Comparison of ENCODE assay signal across 8 mouse cellular contexts in the genomic region with DNA sequence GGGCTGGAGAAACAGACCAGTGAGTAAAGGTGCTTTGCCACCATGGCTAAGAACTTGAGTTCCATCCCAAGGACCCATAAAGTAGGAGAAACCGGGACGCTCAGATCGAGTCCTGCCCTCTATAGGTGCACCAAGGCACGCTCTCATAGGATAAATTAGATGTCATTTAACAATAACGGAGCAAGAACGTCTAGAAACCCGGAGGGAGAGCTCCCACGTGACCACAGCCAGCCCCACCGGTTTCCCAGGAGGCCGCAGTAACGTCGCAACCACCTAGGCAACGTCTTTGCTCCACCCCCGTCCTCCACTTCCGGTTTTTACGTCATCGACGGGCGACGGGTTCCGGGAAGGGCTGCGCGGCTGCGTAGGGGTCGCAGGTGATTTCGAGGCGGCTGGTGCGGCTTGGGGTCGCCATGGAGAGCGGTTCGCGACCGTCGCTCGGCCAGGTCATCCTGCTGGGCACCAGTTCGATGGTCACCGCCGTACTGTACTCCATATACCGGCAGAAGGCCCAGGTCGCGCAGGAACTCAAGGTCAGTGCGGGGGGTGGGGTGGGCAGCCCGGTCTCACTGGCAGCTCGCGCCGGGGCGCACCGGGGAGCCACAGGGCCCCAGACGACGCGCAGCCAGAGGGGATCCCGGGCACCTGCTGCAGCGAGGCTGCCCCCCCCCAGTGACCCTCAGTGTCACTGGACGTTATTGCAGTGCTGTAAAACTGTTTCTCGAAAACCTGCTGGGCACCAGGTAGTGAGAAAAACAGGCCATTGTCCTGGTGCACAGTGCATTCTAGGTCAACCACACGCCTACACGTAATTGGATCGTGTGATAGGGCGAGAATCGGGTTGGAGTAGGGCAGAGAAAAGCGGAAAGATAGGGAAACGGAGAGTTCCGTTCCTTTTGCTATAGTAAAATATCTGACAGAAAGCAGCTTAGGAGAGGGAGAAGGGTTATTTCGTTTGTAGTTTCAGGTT. TPM values are rescaled to one million over a fixed set of nuclear protein-coding genes. Genes with fewer than 3 reads are reported as not detected.
DNase-seq lines count a peak whose midpoint lies in the region; ATAC-seq and TF ChIP-seq lines count a peak whose summit lies in the region.

Mul1 (plus strand) TSS at position 325 of the 970 bp plus-strand sequence.

- under 1% methylated on average over 64 of the region's 64 CpGs for WGBS in forebrain, embryonic 10.5 days
- under 1% methylated on average over 64 of the region's 64 CpGs for WGBS in heart, embryonic 15.5 days
- WGBS in liver, embryonic 14.5 days (ENCODE audit: insufficient replicate concordance), result under 1% methylated on average over 64 of the region's 64 CpGs
- WGBS in neural tube, embryonic 11.5 days, result under 1% methylated on average over 64 of the region's 64 CpGs
- 1% methylated on average over 64 of the region's 64 CpGs for WGBS in stomach, postnatal 0 days

- peak; percentile 90 to 96 for DNase-seq in CD8-positive naive resting alpha-beta T cell, adult 2 months (ENCODE audit: low read depth in 2 of 2, low spot score in 2 of 2)
- DNase-seq in c-Kit-positive CD71-negative TER-119-negative erythroid progenitor cells, embryonic 14.5 days (ENCODE audit: low read depth), result peak; percentile 81
- peak; percentile 97 for DNase-seq in forebrain, embryonic 10.5 days (ENCODE audit: extremely low spot score, low spot score)
- DNase-seq in kidney, postnatal 25 days, result peak; percentile 95 to 97
- peak; percentile 79 to 85 (median 83) for DNase-seq in liver, embryonic 14.5 days (ENCODE audit: low read depth in 3 of 3, low spot score in 3 of 3)
- DNase-seq in neural tube, embryonic 11.5 days (ENCODE audit: low spot score), result peak; percentile 97
- DNase-seq in stomach, postnatal 0 days (ENCODE audit: low spot score), result peak; percentile 97

- no peak for TF ChIP-seq EP300 in liver, embryonic 14.5 days (IDR thresholded peaks at IDR 0.05; ENCODE audit: low read depth)
- TF ChIP-seq EP300 in stomach, postnatal 0 days (optimal IDR thresholded peaks at IDR 0.05), result no peak

- ATAC-seq in heart, embryonic 15.5 days (replicated peaks; ENCODE audit: insufficient number of reproducible peaks, insufficient read depth, low FRiP score, low read depth), result peak; percentile 91
- peak; percentile 95 for ATAC-seq in liver, embryonic 14.5 days (ENCODE audit: insufficient read depth)
- ATAC-seq in neural tube, embryonic 11.5 days (ENCODE audit: insufficient read depth, low FRiP score, low TSS enrichment), result peak; percentile 84
- peak; percentile 94 for ATAC-seq in stomach, postnatal 0 days (ENCODE audit: low FRiP score, low TSS enrichment)

- H3K9ac ChIP-seq in heart, embryonic 15.5 days, result peak within 1 kb of the TSS; percentile 82
- peak within 1 kb of the TSS; percentile 86 for H3K9ac ChIP-seq in liver, embryonic 14.5 days (replicated peaks)
- H3K9ac ChIP-seq in neural tube, embryonic 11.5 days (ENCODE audit: low read length), result peak within 1 kb of the TSS; percentile 77
- H3K9ac ChIP-seq in stomach, postnatal 0 days (ENCODE audit: low read length), result peak within 1 kb of the TSS; percentile 88

- 0 out of 2 replicates have a peak, but pooled peaks have one; percentile 4 for TF ChIP-seq CTCF in liver, embryonic 14.5 days (IDR thresholded peaks at IDR 0.05; ENCODE audit: low read depth)
- TF ChIP-seq CTCF in stomach, postnatal 0 days (IDR thresholded peaks at IDR 0.05; ENCODE audit: low read depth), result peak; percentile 55

- peaks cover 22% of the 10 kb centered on the region for H3K4me1 ChIP-seq in forebrain, embryonic 10.5 days
- H3K4me1 ChIP-seq in heart, embryonic 15.5 days (replicated peaks), result peaks cover 16% of the 10 kb centered on the region
- H3K4me1 ChIP-seq in liver, embryonic 14.5 days (replicated peaks; ENCODE audit: control insufficient read depth in 2 of 2, insufficient read depth in 2 of 2, low read length in 1 of 2), result peaks cover 4 to 9% of the 10 kb centered on the region in 2 experiments; a peak in 3 of 4 replicates
- peaks cover 8% of the 10 kb centered on the region for H3K4me1 ChIP-seq in neural tube, embryonic 11.5 days (ENCODE audit: control insufficient read depth, insufficient read depth, low read length)
- H3K4me1 ChIP-seq in stomach, postnatal 0 days (replicated peaks; ENCODE audit: control insufficient read depth, insufficient read depth), result 0 out of 2 replicates have a peak, but pooled peaks cover 2% of the 10 kb centered on the region

- no peaks in the 10 kb centered on the region for H3K9me3 ChIP-seq in forebrain, embryonic 10.5 days
- H3K9me3 ChIP-seq in heart, embryonic 15.5 days (replicated peaks), result no peaks in the 10 kb centered on the region
- H3K9me3 ChIP-seq in liver, embryonic 14.5 days (ENCODE audit: control insufficient read depth, low read length), result no peaks in the 10 kb centered on the region
- no peaks in the 10 kb centered on the region for H3K9me3 ChIP-seq in neural tube, embryonic 11.5 days (ENCODE audit: control insufficient read depth, low read length)
- no peaks in the 10 kb centered on the region for H3K9me3 ChIP-seq in stomach, postnatal 0 days (ENCODE audit: control insufficient read depth, low read length)

- H3K4me3 ChIP-seq in forebrain, embryonic 10.5 days, result peak within 1 kb of the TSS; percentile 96
- H3K4me3 ChIP-seq in heart, embryonic 15.5 days, result peak within 1 kb of the TSS; percentile 94
- peak within 1 kb of the TSS; percentile 89 to 98 for H3K4me3 ChIP-seq in liver, embryonic 14.5 days (ENCODE audit: insufficient read depth in 1 of 2, low read depth in 2 of 2, low read length in 2 of 2)
- peak within 1 kb of the TSS; percentile 98 for H3K4me3 ChIP-seq in neural tube, embryonic 11.5 days (ENCODE audit: low read depth, low read length)
- peak within 1 kb of the TSS; percentile 81 for H3K4me3 ChIP-seq in stomach, postnatal 0 days (ENCODE audit: low read depth, low read length)

- peak within 1 kb of the TSS; percentile 88 for H3K27ac ChIP-seq in forebrain, embryonic 10.5 days
- peak within 1 kb of the TSS; percentile 68 for H3K27ac ChIP-seq in heart, embryonic 15.5 days
- H3K27ac ChIP-seq in liver, embryonic 14.5 days, result peak within 1 kb of the TSS; percentile 44
- no peak within 1 kb of the TSS for H3K27ac ChIP-seq in neural tube, embryonic 11.5 days (ENCODE audit: low read depth, low read length)
- peak within 1 kb of the TSS; percentile 81 for H3K27ac ChIP-seq in stomach, postnatal 0 days (replicated peaks)

- H3K4me2 ChIP-seq in heart, embryonic 15.5 days, result peak within 1 kb of the TSS; percentile 81
- H3K4me2 ChIP-seq in liver, embryonic 14.5 days (ENCODE audit: low read depth), result peak within 1 kb of the TSS; percentile 93
- peak within 1 kb of the TSS; percentile 94 for H3K4me2 ChIP-seq in neural tube, embryonic 11.5 days (ENCODE audit: low read depth)
- H3K4me2 ChIP-seq in stomach, postnatal 0 days (replicated peaks; ENCODE audit: low read depth), result peak within 1 kb of the TSS; percentile 84

- H3K36me3 ChIP-seq in forebrain, embryonic 10.5 days (replicated peaks), result peaks cover 38% of the 10 kb centered on the region
- H3K36me3 ChIP-seq in heart, embryonic 15.5 days, result peaks cover 37% of the 10 kb centered on the region
- H3K36me3 ChIP-seq in liver, embryonic 14.5 days (replicated peaks; ENCODE audit: control insufficient read depth, insufficient read depth, low read depth), result peaks cover 8% of the 10 kb centered on the region
- peaks cover 10% of the 10 kb centered on the region for H3K36me3 ChIP-seq in neural tube, embryonic 11.5 days (ENCODE audit: control insufficient read depth, insufficient read depth, low read length)
- H3K36me3 ChIP-seq in stomach, postnatal 0 days (ENCODE audit: control insufficient read depth, insufficient read depth, low read length), result peaks cover 13% of the 10 kb centered on the region; the same call in 1 of the 2 replicates

- H3K27me3 ChIP-seq in forebrain, embryonic 10.5 days (ENCODE audit: poor library complexity, severe bottlenecking), result 0 out of 2 replicates have a peak, but pooled peaks cover 6% of the 10 kb centered on the region
- H3K27me3 ChIP-seq in heart, embryonic 15.5 days, result no peaks in the 10 kb centered on the region
- H3K27me3 ChIP-seq in liver, embryonic 14.5 days (ENCODE audit: control insufficient read depth, insufficient read depth, low read length), result no peaks in the 10 kb centered on the region; the same call in 1 of the 2 replicates
- no peaks in the 10 kb centered on the region for H3K27me3 ChIP-seq in neural tube, embryonic 11.5 days (ENCODE audit: control insufficient read depth, insufficient read depth, low read length)
- no peaks in the 10 kb centered on the region for H3K27me3 ChIP-seq in stomach, postnatal 0 days (ENCODE audit: control insufficient read depth, insufficient read depth, low read length)

RNA-seq across cellular contexts. Expression of gene Mul1, which starts in this region (rescaled TPM):
- polyA plus RNA-seq in forebrain, embryonic 10.5 days (2016; fragmentation: Nextera tagmentation; extraction: Ambion mirVana), result 21.2 and 22.7 TPM in 2 replicates
- 22.2 and 22.7 TPM in 2 replicates for polyA plus RNA-seq in heart, embryonic 15.5 days (2015; fragmentation: Nextera tagmentation; extraction: Ambion mirVana)
- polyA plus RNA-seq in liver, embryonic 14.5 days (2012; rRNA removed), result 3.8 and 4.3 TPM in 2 replicates
- 7.7 and 8.7 TPM in 2 replicates for polyA plus RNA-seq in liver, embryonic 14.5 days (2014; fragmentation: Nextera tagmentation; extraction: Ambion mirVana)
- 19.3 and 22.8 TPM in 2 replicates for polyA plus RNA-seq in neural tube, embryonic 11.5 days (2014; fragmentation: Nextera tagmentation; extraction: Ambion mirVana)
- 17.1 and 18.7 TPM in 2 replicates for polyA plus RNA-seq in stomach, postnatal 0 days (2015; fragmentation: Nextera tagmentation; extraction: Ambion mirVana)
